In genomic region chr8:26268751-26269415, GRCm38 (mm10) we compare ENCODE assay signal across 11 mouse cellular contexts.
DNase-seq lines count a peak whose midpoint lies in the region; ATAC-seq and TF ChIP-seq lines count a peak whose summit lies in the region.
"Had no signal": no experiment of that assay in that cellular context is flagged by ENCODE, and none has a peak within 500 bp of the region (broad histone marks: within the 10 kb centered on the region; RNA-seq: fewer than 3 reads in every experiment).

No protein-coding gene starts in this region.

- peak; percentile 43; the same call in 1 of the 2 replicates for ATAC-seq in lung, postnatal 0 days
- ATAC-seq in hindbrain, postnatal 0 days: 0 out of 2 replicates have a peak, but pooled peaks have one; percentile 36
- no peak for ATAC-seq in intestine, embryonic 15.5 days
- ATAC-seq: inflammation-experienced regulatory T-cells, adult 6 months had no signal

- H3K9ac ChIP-seq in lung, postnatal 0 days (replicated peaks; ENCODE audit: low read depth): no peak overlapping the region
- H3K9ac ChIP-seq in hindbrain, postnatal 0 days (replicated peaks; ENCODE audit: low read length): no peak overlapping the region
- H3K9ac ChIP-seq in intestine, embryonic 15.5 days: no peak overlapping the region
- H3K9ac ChIP-seq: embryonic facial prominence, embryonic 15.5 days had no signal

- no peaks in the 10 kb centered on the region for H3K27me3 ChIP-seq in lung, postnatal 0 days (replicated peaks; ENCODE audit: insufficient read depth, low read length)
- H3K27me3 ChIP-seq in hindbrain, postnatal 0 days (ENCODE audit: insufficient read depth, low read length): 0 out of 2 replicates have a peak, but pooled peaks cover 5% of the 10 kb centered on the region
- 0 out of 2 replicates have a peak, but pooled peaks cover 10% of the 10 kb centered on the region for H3K27me3 ChIP-seq in intestine, embryonic 15.5 days (replicated peaks)
- H3K27me3 ChIP-seq: embryonic facial prominence, embryonic 15.5 days had no signal

- no peak overlapping the region for H3K27ac ChIP-seq in lung, postnatal 0 days (ENCODE audit: low read length)
- H3K27ac ChIP-seq in hindbrain, postnatal 0 days: no peak overlapping the region
- no peak overlapping the region for H3K27ac ChIP-seq in intestine, embryonic 15.5 days
- H3K27ac ChIP-seq: embryonic facial prominence, embryonic 15.5 days; macrophage had no signal

- TF ChIP-seq CTCF in lung, postnatal 0 days (IDR thresholded peaks at IDR 0.05): no peak
- TF ChIP-seq CTCF in lung, adult 2 months (IDR thresholded peaks at IDR 0.05; ENCODE audit: insufficient read depth, low read length): no peak
- TF ChIP-seq CTCF in hindbrain, postnatal 0 days (IDR thresholded peaks at IDR 0.05; ENCODE audit: low read depth): no peak

- H3K36me3 ChIP-seq in lung, postnatal 0 days (ENCODE audit: insufficient read depth, low read length): no peaks in the 10 kb centered on the region
- no peaks in the 10 kb centered on the region for H3K36me3 ChIP-seq in hindbrain, postnatal 0 days (ENCODE audit: insufficient read depth, low read length)
- no peaks in the 10 kb centered on the region for H3K36me3 ChIP-seq in intestine, embryonic 15.5 days
- H3K36me3 ChIP-seq: embryonic facial prominence, embryonic 15.5 days had no signal

- no peak overlapping the region for H3K4me2 ChIP-seq in lung, postnatal 0 days (replicated peaks; ENCODE audit: low read depth, low read length)
- H3K4me2 ChIP-seq in hindbrain, postnatal 0 days (ENCODE audit: low read depth, low read length): 0 out of 2 replicates have a peak overlapping the region, but pooled peaks have one; percentile 5
- H3K4me2 ChIP-seq in intestine, embryonic 15.5 days (replicated peaks): no peak overlapping the region
- H3K4me2 ChIP-seq: embryonic facial prominence, embryonic 15.5 days had no signal

- no peak for TF ChIP-seq POLR2A in lung, adult 2 months (IDR thresholded peaks at IDR 0.05; ENCODE audit: borderline replicate concordance, extremely low read depth, low read depth, low read length)

- no peak overlapping the region for H3K4me3 ChIP-seq in lung, postnatal 0 days (ENCODE audit: low read depth, low read length)
- H3K4me3 ChIP-seq in lung, adult 2 months (replicated peaks; ENCODE audit: extremely low read depth, low read depth, low read length): no peak overlapping the region
- no peak overlapping the region for H3K4me3 ChIP-seq in hindbrain, postnatal 0 days (ENCODE audit: low read length)
- no peak overlapping the region for H3K4me3 ChIP-seq in intestine, embryonic 15.5 days (replicated peaks)
- H3K4me3 ChIP-seq: embryonic facial prominence, embryonic 15.5 days had no signal

- TF ChIP-seq EP300 in lung, postnatal 0 days (IDR thresholded peaks at IDR 0.05): no peak

- peak; percentile 72 for DNase-seq in lung, postnatal 0 days (ENCODE audit: low spot score)
- DNase-seq in lung, adult 2 months: no peak
- DNase-seq in gastrocnemius, adult 8-10 months (ENCODE audit: low spot score in 2 of 2): peak; percentile 11 to 26
- DNase-seq in hindbrain, postnatal 0 days (ENCODE audit: low spot score): peak; percentile 55
- peak; percentile 41 for DNase-seq in lung, postnatal 36 days
- no peak for DNase-seq in right cerebral cortex, adult 18-20 months
- DNase-seq in thymus, postnatal 36 days: no peak

- H3K4me1 ChIP-seq in lung, postnatal 0 days (ENCODE audit: insufficient read depth, low read depth, low read length): no peaks in the 10 kb centered on the region
- no peaks in the 10 kb centered on the region; the same call in 1 of the 2 replicates for H3K4me1 ChIP-seq in lung, adult 2 months (ENCODE audit: control insufficient read depth, insufficient read depth, low read length)
- H3K4me1 ChIP-seq in hindbrain, postnatal 0 days (ENCODE audit: insufficient read depth, low read length): peaks cover 13% of the 10 kb centered on the region; the same call in 1 of the 2 replicates
- H3K4me1 ChIP-seq in intestine, embryonic 15.5 days (replicated peaks): no peaks in the 10 kb centered on the region

- no peaks in the 10 kb centered on the region for H3K9me3 ChIP-seq in lung, postnatal 0 days (ENCODE audit: low read length)
- no peaks in the 10 kb centered on the region for H3K9me3 ChIP-seq in hindbrain, postnatal 0 days (ENCODE audit: low read length)
- no peaks in the 10 kb centered on the region for H3K9me3 ChIP-seq in intestine, embryonic 15.5 days
- H3K9me3 ChIP-seq: embryonic facial prominence, embryonic 15.5 days had no signal

- WGBS in lung, postnatal 0 days: 42% methylated on average over 17 of the region's 17 CpGs
- WGBS in lung, adult 2 months: 52% methylated on average over 17 of the region's 17 CpGs
- 29% methylated on average over 17 of the region's 17 CpGs for WGBS in hindbrain, postnatal 0 days
- WGBS in intestine, embryonic 15.5 days: 53% methylated on average over 17 of the region's 17 CpGs

Comparison
In these comparisons a context has a peak if more than half of its experiments do, and no peak if none do; other contexts are left out.
1. DNase-seq: peak in lung, postnatal 0 days (single experiment), gastrocnemius, adult 8-10 months (2 of 2), hindbrain, postnatal 0 days (single experiment) and lung, postnatal 36 days (single experiment); none in lung, adult 2 months (single experiment), right cerebral cortex, adult 18-20 months (single experiment) and thymus, postnatal 36 days (0 of 2).